Mouse (Mus musculus) gonadal fat pad, adult 2 months (tissue): Measurements from ENCODE around the gene Nradd. TPM values are rescaled to one million over a fixed set of nuclear protein-coding genes. Genes with fewer than 3 reads are reported as not detected.

Experiments
- DNase-seq: peaks from one replicate; pipeline ENCODE4 v3.0.0-alpha.2; 2012; ENCODE audit warnings: low read depth
- polyA plus RNA-seq: library from polyadenylated mRNA; depleted of rRNA; stranded (reverse); fragments of >200 nt; gene quantifications from 2 replicates; pipeline ENCODE4 v1.2.3, GENCODE M21; 2012; rRNA removed

Nradd gene
- polyA plus RNA-seq: 15.7 and 21.3 TPM in 2 replicates

DNA sequence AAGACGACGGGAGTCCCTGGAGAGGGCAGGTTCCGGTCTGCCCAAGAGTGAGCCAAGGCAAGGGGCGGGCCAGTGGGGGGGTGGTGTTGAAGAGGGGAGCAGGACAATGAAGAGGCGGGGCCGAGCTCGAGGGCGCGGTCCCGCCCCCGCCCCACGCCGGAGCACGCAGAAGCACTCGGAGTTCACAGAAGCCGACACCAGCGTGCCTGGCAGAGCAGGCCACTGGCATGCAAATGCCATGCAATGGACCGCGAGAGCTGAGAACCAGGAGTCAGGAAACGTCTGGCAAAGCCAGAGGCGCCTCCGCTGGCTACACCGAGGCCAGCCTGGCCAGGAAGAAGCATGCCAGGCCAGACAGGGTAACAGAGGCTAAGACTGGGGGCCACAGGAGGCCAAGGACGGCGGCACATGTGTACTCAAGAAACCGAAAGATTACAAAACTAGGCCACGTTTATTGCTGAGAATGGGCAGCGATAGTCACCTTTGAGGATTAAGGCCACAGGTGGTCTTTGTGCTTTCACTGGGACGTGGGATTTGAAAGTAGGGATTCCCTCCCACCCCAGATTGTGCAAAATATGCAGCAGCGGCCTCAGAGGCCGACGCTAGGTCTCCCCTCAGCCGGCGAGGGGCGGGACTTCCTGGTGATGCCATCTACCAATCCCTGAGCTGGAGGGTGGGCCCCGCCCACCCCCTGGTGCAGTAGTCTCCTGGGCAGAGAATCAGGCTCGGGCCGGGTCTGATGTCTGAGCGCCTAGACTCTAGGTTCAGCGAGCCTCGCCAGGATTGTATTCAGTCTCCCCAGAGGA, at the start of gene Nradd:
Nradd (minus strand) TSS at position 92 of the 806 bp plus-strand sequence.
- no peak for DNase-seq

DNA sequence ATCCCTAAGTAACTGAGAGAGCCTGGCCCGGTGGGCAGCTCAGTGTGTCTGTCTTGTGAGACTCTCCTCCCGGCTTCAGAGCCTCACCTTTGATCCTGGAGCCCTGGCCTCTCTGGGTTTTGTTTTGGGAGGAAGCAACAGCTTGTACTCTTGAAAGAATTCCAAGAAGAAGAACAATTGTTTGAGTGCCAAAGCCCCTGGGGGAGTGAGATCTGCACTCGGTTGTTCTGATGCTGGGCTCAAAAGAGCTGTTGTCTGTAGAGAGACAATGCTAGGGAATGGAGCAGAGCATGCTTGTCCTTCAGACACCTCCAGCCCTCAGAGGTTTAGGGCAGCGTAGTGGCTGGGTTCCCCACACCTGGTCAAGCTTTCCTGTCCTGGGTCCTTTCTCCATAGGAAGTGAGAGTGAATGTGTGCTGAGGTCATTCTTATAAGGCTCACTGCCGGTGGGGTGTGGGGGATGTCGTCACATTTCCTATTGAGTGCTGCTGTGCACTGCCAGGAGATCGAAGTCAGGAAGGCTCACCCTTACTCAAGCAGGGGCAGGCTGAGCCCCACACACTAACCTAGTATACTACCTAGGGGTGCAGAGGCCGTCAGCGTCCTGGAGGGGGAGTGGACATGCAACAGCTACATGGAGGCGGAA, 49.0 kb upstream of the Nradd start:
- DNase-seq: no peak

DNA sequence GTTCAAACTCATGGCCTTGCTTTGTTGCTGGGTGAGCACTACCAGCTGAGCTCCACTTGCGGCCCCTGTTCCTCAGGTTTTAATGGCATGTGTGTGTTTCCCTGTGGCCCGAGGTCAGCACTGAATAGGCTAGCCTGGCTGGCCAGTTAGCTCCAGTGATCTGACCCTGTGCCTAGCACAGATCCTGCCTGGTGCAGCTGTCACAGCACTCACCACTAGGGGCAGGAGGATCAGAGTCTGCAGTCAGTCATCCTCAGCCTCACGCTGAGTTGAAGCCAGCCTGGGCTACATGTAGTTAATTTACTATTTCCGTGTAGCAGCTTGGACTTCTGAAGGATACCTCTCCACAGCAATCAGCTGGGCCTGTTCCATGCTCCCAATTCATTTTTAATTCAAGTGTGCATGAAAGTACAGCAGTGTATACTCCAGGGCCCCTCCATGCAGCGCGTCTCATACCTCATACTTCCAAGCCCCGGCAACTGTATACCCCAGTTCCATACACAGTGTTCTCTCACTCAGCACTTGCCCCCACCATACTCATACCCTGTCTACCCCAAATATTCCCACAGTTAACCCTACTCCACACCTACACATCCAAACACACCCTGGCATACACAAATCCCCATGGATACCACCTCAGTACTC, 48.3 kb upstream of the Nradd start:
- no peak for DNase-seq

DNA sequence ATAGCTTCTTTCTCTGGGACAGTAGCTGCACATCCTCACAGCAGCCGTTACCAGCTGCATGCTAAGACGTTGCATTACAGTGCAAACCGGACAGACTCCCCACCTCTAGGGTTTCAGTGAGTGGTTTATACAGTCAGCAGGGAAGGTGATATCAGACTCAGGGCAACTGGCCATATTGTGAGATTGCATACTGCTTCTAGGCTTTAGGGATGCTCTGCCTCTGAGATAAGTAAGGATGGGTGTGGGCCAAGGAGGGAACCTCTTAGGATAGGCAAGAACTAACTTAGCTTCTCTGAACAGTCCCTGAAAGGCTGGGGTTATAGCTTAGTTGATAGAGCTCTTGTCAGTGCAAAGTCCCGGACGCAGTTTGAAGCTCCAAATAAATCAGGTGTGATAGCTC, 45.5 kb upstream of the Nradd start:
- DNase-seq: no peak

DNA sequence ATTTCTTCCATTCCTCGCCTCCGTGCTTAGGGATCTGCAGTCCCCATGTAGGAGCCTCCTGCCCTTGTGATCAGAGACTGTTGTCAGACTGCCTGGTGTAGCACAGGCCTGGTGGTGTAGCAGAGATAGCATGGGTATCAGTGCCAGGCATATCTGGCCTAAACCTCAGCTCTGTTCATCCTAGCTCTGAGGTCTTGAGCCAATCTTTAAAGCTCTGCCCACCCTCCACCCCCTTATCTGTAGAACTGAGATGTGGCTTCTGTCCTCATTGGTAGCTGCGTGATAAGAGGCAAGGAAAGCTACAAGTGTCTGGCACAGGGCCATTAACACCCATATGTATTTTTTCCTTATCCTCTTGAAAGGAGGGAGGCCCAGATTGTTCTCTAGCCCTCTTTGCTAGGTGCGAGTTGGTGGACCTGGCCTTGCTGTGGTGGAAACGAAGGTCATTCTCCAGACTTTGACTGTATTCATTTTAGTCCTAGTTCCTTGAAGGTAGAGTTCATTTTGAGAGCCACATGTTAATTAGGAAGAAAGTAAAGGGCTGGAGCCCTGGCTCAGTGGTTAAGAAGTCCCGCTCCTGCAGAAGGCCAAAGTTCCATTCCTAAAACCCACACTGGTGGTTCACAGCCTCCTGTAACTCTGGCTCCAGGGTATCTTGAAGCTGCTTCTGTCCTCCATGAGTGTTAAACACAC, 44.5 kb upstream of the Nradd start:
- no peak for DNase-seq

DNA sequence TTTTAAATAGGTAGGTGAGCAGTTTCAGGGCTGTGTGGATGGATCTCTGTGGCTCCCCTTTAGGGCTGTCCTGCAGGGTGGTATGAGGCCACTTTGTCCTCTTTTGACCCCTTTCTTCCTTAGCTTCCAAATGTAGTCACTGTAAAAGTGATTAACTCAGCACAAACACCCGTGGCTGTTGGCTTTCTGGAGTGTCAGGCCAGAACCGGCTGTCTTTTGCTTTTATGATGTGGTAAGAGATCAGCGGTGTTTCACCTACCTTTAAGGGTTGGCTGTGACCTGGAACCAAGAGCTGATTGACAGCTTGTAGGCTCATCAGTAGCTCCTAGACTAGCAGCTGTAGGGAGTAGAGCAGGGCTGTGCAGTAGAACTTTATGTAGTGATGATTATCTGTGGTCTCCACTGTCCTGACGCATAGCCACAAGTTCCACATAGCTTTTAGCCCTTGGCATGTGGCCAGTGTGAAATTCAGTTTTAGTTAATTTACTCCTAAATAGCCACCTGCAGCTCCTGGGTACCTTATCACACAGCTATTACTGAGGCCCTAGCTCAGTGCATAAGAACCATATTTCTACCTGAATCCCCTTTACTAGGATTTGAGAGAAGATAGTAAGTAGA, 43.1 kb upstream of the Nradd start:
- no peak for DNase-seq

DNA sequence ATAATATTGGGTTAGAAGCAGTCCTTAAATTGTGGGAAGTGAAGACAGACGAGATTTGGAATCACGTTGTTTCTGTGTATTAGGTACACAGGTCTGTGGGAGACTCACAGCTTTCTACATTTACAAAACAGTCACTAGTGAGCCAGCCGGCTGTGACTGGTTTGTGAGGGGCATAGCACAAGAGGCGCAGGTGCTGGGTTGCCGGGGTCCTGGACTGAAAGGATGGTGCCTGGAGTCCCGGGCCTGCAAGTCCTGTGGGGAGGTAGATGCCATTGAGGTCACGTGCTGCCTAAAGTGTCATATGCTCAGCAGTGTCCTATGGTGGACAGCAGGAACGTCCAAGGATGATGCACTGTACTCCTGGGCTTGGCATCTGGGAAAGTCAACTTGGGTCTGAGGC, 42.1 kb upstream of the Nradd start:
- no peak for DNase-seq

DNA sequence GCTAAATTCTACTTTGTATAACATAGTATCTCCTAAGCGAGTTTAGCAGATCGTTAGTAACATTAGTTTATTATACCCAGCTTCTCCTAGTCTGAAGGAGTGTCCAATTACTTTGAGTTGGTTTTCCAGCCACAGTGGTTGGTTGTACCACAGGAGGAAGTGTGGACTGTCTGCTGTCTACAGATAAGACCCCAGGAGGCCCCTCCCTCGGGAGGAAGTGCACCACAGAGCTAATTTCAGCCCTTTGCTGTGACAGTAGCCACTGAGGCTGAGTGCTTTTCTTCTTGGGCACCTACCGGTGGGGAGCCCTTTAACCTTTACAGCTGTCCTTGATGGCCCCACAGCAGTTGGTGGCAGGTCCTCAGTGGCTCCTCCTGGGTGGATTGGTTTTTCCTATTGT, 41.7 kb upstream of the Nradd start:
- no peak for DNase-seq

DNA sequence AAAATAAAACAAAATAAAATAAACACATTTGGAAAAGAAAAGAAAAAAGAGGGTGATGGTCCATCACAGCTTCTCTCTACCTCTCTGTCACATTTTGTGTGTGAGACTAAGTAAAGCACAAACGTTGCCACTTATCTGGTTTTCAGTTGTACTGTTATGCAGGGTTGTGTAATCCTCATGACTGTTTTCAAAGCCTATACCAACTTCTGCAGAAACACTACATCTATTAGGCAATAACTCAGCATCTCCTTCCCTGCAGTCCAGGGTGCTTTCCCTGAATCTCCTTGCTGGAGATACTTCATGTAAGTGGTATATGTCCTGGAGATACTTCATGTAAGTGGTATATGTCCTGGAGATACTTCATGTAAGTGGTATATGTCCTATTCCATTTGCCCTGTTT, 38.6 kb upstream of the Nradd start:
- no peak for DNase-seq

DNA sequence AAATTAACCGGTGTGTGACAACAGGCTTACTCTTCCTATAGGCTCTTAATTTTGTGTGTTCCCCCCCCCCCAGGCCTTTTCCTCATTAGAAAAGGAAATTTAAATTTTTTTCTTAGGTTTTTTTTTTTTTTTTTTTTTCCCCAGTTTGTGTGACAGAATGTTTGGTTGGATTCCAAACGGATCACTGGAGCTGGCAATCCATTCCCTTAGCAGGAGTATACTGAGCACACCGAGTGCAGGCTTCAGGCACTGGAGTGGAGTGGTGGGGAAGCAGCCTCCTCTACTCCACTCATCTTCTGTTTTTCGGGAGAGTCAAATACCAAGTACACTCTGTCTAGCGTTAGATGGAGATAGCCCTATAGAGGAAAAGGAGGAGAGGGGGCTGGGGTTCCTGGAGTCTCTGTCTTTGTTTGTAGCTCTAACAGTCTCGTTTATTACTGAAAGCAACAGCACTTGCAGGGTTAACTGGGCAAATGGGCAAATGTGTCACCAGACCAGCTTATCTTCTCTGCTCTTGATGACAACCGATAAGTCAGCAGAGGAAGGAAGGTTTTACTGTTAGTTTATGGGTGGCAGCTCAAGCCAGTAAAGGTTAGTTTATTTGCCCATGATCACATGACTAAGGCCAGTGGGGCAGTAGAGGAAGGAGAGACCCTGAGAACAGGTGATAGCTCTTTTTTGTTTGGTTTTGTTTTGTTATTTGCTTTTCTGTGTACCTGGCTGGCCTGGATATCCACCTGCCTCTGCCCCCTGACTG, 36.8 kb upstream of the Nradd start:
- no peak for DNase-seq

DNA sequence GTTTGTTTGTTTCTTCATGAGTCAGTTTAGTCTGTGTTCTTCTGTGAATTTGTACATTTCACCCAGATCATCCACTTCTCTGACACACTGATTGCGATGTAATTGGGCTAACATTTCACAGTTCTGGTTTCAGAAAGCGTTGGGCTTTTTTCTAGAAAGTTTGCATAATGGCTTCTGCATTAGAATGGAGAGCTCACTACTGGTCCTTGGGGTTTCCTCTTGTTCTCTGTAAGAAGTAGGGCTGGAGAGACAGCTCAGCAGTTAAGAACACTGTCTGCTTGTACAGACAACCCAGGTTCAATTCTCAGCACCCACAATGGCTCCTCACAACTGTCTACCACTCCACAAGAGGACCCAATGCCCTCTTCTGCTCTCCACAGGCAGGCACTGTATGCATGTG, 36.0 kb upstream of the Nradd start:
- no peak for DNase-seq

DNA sequence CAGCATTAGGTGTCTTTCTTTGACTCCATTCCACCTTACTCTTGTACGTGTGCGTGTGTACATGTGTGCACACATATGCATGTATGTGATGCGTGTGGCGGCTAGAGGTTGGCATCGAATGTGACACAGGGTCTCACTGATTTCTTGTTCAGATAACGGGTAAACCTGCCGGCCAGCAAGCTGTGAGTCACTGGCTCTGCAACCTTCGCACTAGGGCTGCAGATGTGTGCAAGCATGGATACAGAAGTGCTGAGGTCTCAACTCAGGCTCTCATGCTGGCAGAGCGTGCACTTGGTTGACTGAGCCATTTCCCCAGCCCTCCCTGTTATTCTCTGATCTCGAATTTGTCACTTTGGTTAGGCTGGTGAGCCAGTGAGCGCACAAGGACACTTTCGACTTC, 35.3 kb upstream of the Nradd start:
- no peak for DNase-seq

DNA sequence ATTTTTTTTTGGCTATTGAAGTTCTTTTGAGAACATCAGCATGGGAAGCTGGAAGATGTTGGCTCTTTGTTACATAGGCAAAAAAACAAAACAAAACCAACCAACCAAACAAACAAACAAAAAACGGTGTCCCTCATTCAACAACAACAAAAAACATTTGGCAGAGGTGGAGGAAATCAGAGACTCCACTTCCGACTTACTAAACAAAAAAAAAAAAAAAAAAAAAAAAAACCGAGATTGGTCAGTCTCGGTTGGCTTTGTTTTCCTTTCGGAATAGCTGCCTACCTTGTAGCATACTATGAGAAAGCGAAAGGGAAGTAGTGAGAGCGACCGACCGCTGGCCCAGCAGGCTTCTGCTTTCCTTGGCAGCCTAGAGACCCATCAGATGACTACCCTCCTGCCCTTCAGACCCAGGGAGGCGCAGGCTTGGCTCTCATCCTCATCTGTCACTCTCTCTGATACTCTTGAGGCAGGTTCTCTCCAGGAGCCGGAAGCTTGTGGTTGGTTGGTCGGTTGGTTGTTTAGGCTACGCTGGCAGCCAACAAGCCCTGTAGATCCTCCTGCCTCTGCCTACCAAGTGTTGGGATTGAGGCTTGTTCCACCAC, 33.3 kb upstream of the Nradd start:
- no peak for DNase-seq

DNA sequence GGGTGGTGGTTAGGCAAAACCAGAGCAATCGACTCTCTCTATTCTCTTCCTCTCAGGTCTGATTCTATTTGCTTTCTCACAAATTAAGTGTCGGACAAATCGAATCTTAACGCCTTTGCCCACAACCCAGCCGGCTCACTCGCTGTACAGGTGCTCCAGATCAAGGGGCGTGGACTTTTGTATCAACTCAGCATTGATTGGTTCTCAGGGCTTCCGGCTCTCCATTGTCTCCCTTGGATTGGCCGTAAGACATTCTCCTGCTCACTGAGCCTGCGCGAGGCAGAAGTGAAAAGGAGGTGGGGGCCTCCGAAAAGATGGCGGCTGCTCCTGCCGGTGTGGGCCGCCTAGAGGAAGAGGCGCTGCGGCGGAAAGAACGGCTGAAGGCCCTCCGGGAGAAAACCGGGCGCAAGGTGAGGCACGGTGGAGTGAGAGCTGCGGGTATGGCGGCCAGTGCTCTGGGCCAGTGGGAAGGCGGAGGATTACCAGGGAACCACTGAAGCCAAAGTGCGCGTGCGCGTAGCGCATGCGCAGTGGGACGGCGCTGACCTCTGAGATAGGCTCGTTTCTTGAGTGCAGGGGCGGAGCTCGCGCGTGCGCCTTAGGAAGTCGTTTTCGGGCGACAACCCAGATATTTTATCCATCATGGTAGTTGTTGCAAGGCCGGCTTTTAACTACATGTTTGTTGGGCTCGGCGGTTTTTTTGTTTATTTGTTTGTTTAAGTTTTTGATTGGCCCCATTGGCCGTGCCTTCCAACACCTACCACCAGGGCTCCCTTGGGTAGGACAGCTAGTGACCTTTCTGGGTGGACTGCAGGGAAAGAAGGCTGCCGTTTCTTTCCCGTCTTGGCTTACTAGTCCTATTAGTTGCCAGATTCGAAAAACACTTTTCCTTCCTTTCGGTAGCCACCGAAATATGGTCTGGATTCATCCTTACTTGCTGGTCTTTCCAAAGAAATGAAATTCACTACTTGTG, 32.3 kb upstream of the Nradd start, which contains the start of gene Ccdc12:
Ccdc12 (plus strand) TSS at position 255 of the 973 bp plus-strand sequence.
- peak; percentile 77 for DNase-seq

DNA sequence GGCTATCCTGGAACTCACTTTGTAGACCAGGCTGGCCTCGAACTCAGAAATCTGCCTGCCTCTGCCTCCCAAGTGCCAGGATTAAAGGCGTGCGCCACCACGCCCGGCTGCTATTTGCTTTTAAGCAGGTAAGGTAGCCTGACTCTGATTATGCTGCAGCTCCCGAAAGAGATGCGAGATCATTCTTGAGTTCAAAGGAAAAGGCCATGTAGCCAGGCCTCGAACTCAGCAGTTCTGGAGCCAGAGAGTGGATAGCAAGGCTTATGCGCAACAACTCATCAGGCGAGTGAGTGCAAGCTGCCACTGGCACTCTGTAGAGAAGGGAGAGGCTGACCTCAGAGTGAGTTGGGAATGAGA, 31.4 kb upstream of the Nradd start:
- DNase-seq: no peak

DNA sequence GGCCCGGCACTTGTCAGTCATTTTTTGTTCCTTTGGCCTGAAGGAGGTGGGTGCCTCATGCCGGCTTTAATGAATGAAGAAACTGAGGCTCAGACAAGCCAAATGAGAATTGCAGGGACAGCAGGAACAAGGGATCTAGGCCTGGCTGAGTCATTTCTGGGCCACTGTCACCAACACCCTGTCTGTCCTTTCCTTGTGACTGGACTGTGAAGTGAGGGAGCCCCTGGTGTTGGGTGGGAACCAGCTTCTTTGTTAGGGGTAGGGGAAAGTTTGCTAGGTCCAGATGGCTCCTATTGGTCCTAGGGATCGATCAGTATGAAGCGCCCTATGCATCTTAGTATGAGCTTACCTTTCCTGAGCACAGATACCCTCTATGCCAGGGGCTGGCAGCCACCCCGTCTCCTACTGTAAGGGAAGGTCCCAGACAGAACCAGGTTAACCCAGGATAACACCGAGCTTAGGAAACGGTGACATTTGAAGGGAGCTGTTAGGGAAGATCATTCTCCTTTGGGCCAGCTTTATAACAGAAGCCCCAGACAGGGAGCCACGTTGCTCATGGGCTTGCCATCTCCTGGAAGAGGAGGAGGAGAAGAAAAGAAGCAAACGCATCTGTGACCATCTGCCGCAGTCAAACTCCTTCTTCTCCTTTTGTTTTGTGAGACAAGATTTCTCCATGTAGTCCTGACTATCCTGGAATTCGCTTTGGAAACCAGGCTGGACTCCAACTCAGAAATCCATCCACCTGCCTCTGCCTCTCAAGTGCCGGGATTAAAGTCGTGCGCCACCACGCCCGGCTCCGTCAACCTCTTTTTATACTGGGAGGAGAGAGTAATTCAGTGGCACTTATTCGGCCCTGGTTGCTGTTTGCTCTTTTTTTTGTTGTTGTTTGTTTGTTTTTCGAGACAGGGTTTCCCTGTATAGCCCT, 30.7 kb upstream of the Nradd start:
- DNase-seq: no peak

DNA sequence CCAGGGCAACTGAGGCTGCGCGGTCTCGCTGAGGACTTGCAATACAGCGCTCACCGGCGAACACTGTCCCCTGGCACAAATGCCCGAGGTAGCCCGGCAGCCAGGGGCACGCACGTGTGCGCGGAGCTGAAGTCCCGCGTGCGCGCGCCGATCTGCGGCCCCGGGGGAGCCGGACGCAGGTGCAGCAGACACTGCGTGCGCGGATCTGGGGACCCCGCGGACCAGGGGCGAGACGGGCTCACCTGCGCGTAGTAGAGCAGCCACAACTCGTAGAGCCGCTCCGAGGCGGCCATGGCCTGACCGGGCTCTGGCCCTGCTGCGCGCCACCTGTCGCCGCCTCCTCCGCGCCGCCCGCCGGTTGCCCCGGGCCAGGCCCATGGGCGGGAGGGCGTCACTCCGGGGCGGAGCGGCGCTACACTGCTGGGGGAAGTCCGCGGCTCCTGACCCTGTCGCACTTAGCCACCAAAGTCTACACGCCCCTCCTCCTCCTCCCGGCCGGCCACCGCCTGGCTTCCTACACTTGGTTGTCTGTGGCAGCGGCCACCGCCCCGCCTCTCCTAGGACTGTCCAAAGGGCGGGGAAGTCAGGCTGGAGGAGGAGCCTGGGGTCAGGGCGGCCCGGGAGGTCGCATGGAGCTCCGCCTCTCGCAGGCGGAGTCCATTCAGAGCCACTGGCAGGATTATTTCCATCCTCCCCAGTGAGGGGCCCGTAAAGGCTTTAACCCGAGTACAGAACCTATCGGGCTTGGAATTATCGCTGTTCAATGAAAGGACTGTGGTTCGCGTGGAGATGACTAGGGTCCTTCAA, 29.6 kb upstream of the Nradd start, which contains the start of gene Nbeal2:
Nbeal2 (minus strand) TSS at position 507 of the 807 bp plus-strand sequence.
- no peak for DNase-seq
